Mouse (Mus musculus) erythroblast, embryonic 14.5 days (primary cell): ENCODE results near the gene S100a14. TPM values are rescaled to one million over a fixed set of nuclear protein-coding genes. Genes with fewer than 3 reads are reported as not detected.

Source experiments
- H3K27me3 ChIP-seq: 2 replicates; pipeline ENCODE4 v1.6.1; 2012; ENCODE audit warnings: inconsistent platforms; ENCODE audit not compliant: control insufficient read depth
- H3K36me3 ChIP-seq: 2 replicates; pipeline ENCODE4 v1.6.1; 2012; ENCODE audit warnings: mild to moderate bottlenecking, inconsistent platforms; ENCODE audit not compliant: control insufficient read depth
- H3K4me1 ChIP-seq: 2 replicates; pipeline ENCODE4 v1.6.1; 2012; ENCODE audit warnings: inconsistent platforms; ENCODE audit not compliant: control insufficient read depth
- H3K4me3 ChIP-seq: replicated peaks from 2 replicates; pipeline ENCODE3; 2012; ENCODE audit warnings: moderate library complexity, mild to moderate bottlenecking, inconsistent platforms
- H3K9me3 ChIP-seq: 2 replicates; pipeline ENCODE4 v1.6.1; 2012; ENCODE audit warnings: low read length, inconsistent platforms, mixed read lengths; ENCODE audit not compliant: control insufficient read depth
- GATA1 ChIP-seq: IDR thresholded peaks from 2 replicates; pipeline ENCODE4 v1.6.1; 2012; ENCODE audit warnings: low read length, inconsistent platforms, mixed read lengths
- TAL1 ChIP-seq: IDR thresholded peaks from 3 replicates; pipeline ENCODE4 v1.6.1; 2012; ENCODE audit warnings: low read length, inconsistent platforms, mixed read lengths
- polyA plus RNA-seq: library from polyadenylated mRNA; stranded (reverse); fragments of >175 nt; gene quantifications from 2 replicates; pipeline ENCODE4 v1.2.3, GENCODE M21; 2012

S100a14 gene
- polyA plus RNA-seq, 1 experiment: not detected

- Histone ChIP-seq H3K9me3 (no peaks in the 10 kb centered on the region), H3K27me3 (no peaks in the 10 kb centered on the region), H3K4me3 (no peak overlapping the region), H3K4me1 (peaks cover 31% of the 10 kb centered on the region), H3K36me3 (peaks cover 76% of the 10 kb centered on the region)
- no peak for TF ChIP-seq TAL1
- no peak for TF ChIP-seq GATA1
Measured at GRCm38 (mm10) chr3:90505216-90505615, 21.4 kb upstream of the S100a14 start.

DNA sequence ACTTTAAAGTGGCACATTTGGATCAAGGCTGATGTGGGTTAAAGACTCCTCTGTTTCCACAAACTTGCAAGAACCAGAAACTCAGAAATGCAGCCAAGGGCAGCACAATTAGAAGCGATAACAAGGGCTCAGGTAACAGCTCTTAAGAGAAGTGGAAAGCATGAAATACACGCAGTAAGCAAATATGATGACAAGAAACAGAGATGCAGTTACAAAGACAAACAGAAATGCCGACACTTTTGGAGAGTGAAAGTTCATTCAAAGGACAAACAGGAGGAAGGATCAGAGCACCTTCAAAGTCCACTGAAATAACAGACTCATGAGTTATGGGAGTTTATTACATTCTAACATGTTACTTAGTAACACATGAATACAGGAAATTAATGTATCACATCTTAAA lies 20.3 kb upstream of the S100a14 start:
- Histone ChIP-seq H3K36me3 (peaks cover 70% of the 10 kb centered on the region), H3K4me3 (no peak overlapping the region), H3K4me1 (peaks cover 31% of the 10 kb centered on the region), H3K27me3 (no peaks in the 10 kb centered on the region), H3K9me3 (no peaks in the 10 kb centered on the region)
- TF ChIP-seq GATA1 (no peak), TAL1 (no peak)

DNA sequence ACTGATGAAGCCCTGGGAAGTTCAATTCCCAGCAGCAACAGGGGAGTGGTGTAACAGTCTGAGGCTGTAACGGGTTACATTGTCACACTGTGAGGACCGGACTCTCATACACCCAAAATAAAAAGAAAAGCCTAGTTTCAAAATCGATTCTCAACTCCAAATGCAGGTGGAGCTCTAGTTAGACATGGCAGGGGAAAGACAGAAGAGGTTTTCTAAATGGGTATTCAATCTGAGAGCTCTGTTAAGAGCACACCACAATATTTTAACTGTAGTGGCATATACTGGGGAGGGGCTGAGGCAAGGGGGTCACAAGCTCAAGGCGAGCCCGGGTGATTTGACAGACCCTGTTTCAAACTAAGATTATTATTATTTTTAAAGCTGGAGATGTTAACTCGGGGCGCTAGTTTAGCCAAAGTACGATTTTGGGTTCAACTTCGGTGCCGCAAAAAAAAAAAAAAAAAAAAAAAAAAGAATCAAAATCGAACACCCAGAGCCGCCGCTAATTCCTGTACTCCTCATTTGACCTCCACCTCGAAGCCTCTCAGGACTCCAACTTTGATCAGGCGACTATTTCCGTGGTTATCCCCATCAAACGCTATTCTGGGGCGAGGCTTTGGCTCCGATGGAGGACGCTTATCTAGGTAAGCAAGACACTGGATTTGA lies 18.2 kb upstream of the S100a14 start:
- Histone ChIP-seq H3K36me3 (peaks cover 51% of the 10 kb centered on the region), H3K9me3 (no peaks in the 10 kb centered on the region), H3K27me3 (peaks cover 5% of the 10 kb centered on the region), H3K4me1 (peaks cover 31% of the 10 kb centered on the region), H3K4me3 (peak overlapping the region; percentile 98)
- TF ChIP-seq TAL1: no peak
- TF ChIP-seq GATA1: no peak

- H3K27me3 ChIP-seq: peaks cover 12% of the 10 kb centered on the region
- H3K9me3 ChIP-seq: no peaks in the 10 kb centered on the region
- peak within 1 kb of the TSS; percentile 98 for H3K4me3 ChIP-seq
- H3K36me3 ChIP-seq: peaks cover 44% of the 10 kb centered on the region
- peaks cover 39% of the 10 kb centered on the region for H3K4me1 ChIP-seq
- TF ChIP-seq TAL1 (no peak), GATA1 (no peak)
Measured at GRCm38 (mm10) chr3:90508950-90509746, 17.5 kb upstream of the S100a14 start, which contains the start of gene Chtop. TSS of gene Chtop (minus strand) at chr3:90509498.

GRCm38 (mm10) chr3:90509747-90510123 lies 16.9 kb upstream of the S100a14 start:
- no peak for TF ChIP-seq GATA1
- no peak for TF ChIP-seq TAL1
- Histone ChIP-seq H3K9me3 (no peaks in the 10 kb centered on the region), H3K4me3 (peak overlapping the region; percentile 98), H3K27me3 (peaks cover 12% of the 10 kb centered on the region), H3K36me3 (peaks cover 38% of the 10 kb centered on the region), H3K4me1 (peaks cover 44% of the 10 kb centered on the region)

DNA sequence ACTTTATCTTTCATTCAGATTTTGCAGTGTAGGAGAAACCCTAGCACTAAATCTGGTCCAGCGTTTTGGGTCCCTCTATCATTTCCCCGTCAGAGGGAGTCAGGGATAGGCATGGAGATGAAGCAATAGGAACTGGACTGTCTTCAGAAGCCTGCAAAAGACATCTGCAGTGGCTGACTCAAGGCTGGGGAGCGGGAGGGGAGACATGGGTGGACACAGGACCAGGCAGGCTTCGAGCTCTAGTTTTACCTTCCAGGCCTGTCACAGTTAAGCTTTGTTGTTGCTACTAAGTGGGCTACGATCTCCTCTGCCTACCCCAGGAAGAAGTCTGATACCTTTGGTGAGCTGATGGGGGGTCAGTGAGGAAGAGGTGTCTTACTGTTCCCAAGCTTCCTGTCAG lies 14.4 kb upstream of the S100a14 start:
- no peak for TF ChIP-seq TAL1
- TF ChIP-seq GATA1: no peak
- Histone ChIP-seq H3K4me3 (no peak overlapping the region), H3K36me3 (peaks cover 12% of the 10 kb centered on the region), H3K27me3 (peaks cover 12% of the 10 kb centered on the region), H3K9me3 (no peaks in the 10 kb centered on the region), H3K4me1 (peaks cover 44% of the 10 kb centered on the region)

DNA sequence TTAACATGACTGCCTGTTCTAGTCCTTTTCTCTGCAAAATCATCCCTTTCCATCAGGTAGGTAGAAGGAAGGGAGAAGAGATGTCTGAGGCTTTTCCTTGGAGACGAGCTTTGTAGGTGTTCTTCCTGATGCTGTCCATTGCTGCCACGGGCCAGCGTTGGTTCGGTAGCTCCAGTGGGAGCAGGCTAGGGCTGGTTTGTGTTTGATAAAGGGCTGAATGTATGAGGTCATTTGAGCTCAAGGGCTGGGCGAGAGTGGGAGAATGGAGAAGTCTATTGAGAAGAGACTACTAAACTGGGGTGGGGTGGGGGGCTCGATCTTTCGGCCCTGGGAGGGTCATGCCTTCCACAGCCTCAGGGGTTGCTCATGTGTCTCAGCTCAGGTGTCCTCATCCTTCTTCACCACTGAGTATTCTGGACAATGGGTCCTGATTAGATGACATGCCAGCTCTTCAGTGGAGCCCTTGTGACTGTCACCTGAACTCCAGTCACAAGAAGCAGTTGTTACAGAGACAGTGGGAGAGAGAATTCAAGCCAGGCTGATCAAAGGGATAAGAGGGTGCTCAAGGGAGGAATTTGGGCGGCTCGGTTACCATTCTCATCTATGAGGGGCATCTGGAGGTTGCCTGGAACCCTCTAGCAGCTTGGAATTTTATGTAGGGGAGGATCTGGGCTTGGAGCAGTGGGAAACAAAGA lies 13.6 kb upstream of the S100a14 start:
- no peaks in the 10 kb centered on the region for H3K9me3 ChIP-seq
- peaks cover 12% of the 10 kb centered on the region for H3K27me3 ChIP-seq
- H3K36me3 ChIP-seq: peaks cover 6% of the 10 kb centered on the region
- peaks cover 36% of the 10 kb centered on the region for H3K4me1 ChIP-seq
- no peak overlapping the region for H3K4me3 ChIP-seq
- TF ChIP-seq TAL1: no peak
- no peak for TF ChIP-seq GATA1

DNA sequence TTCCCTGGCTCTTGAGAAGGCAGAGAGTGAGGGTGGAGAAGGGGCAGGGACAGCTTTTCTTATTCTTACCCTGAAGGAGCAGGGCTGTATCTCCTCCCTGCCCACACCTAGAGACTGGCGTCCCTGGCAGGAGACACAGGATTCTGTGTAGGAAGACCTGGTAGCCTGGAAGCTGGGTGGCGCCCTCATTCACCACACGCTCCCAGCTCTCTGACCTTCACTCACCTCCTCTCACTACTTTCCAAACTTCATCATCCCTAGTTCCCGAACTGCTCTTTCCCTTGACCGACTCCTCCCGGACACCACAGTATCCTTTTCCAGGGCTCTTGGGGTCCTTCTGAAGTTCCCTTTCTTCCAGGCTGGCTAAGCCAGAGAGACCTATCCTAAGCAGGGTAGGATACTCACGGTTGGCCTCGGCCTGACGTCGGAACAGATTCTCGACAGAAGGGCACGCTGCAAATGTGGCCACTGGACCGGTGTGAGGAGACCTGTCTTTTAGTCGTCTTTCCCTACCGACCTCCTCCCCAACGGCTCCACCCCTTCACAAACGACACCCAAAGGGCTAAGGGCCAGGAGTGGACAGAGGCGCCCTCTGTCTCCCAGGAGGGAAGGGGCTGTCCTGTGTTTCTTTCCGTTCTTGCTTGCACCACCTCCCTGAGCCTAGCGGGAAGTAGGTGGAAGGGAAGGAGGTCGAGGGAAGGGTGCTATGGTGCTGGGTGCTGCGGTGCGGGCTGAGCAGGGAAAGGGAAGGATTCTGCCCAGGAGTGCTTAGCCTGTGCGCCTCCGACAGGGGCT lies 12.7 kb upstream of the S100a14 start, which contains the start of the genes S100a1 and S100a13:
S100a1 (minus strand) TSS at position 597 of the 795 bp plus-strand sequence.
S100a13 (plus strand) TSS at position 640 of the 795 bp plus-strand sequence.
- TF ChIP-seq TAL1: no peak
- no peak for TF ChIP-seq GATA1
- Histone ChIP-seq H3K36me3 (peaks cover 6% of the 10 kb centered on the region), H3K4me1 (peaks cover 34% of the 10 kb centered on the region), H3K9me3 (no peaks in the 10 kb centered on the region), H3K4me3 (peak within 1 kb of the TSS; percentile 63), H3K27me3 (peaks cover 12% of the 10 kb centered on the region)
